Mouse (Mus musculus) heart, embryonic 12.5 days (tissue): ENCODE results near the gene Ank3. TPM values are rescaled to one million over a fixed set of nuclear protein-coding genes. Genes with fewer than 3 reads are reported as not detected.
A peak's percentile ranks its signal among the peaks of the same experiment; 100 is the strongest.

Source experiments
- ATAC-seq: fragments of 200-750 bp; cut with Nextera tagmentation; 2 replicates; pipeline ENCODE4 v1.8.0; 2017; ENCODE audit warnings: moderate TSS enrichment, moderate library complexity; ENCODE audit not compliant: insufficient number of reproducible peaks, low FRiP score
- H3K27ac ChIP-seq: fragments of 300-500 bp; sonication (generic); 2 replicates; pipeline ENCODE4 v1.5.1; 2016; ENCODE audit warnings: mild to moderate bottlenecking, moderate library complexity; ENCODE audit not compliant: poor library complexity, severe bottlenecking
- H3K27me3 ChIP-seq: fragments of 300-500 bp; sonication (generic); replicated peaks from 2 replicates; pipeline ENCODE4 v1.6.1; 2016; ENCODE audit warnings: mild to moderate bottlenecking, moderate library complexity
- H3K36me3 ChIP-seq: fragments of 300-500 bp; sonication (generic); 2 replicates; pipeline ENCODE4 v1.6.1; 2016; ENCODE audit warnings: mild to moderate bottlenecking, moderate library complexity
- H3K4me1 ChIP-seq: fragments of 300-500 bp; sonication (generic); replicated peaks from 2 replicates; pipeline ENCODE4 v1.6.1; 2016; ENCODE audit warnings: mild to moderate bottlenecking
- H3K4me2 ChIP-seq: fragments of 300-500 bp; sonication (generic); 2 replicates; pipeline ENCODE4 v1.6.1; 2016; ENCODE audit warnings: mild to moderate bottlenecking, moderate library complexity
- H3K4me3 ChIP-seq: fragments of 300-500 bp; sonication (generic); 2 replicates; pipeline ENCODE4 v1.5.1; 2016; ENCODE audit warnings: mild to moderate bottlenecking
- H3K9ac ChIP-seq: fragments of 300-500 bp; sonication (generic); 2 replicates; pipeline ENCODE4 v1.6.1; 2016; ENCODE audit warnings: mild to moderate bottlenecking, moderate library complexity
- H3K9me3 ChIP-seq: fragments of 300-500 bp; sonication (generic); replicated peaks from 2 replicates; pipeline ENCODE4 v1.6.1; 2016; ENCODE audit warnings: mild to moderate bottlenecking, moderate library complexity
- WGBS: fragments of 180-500 bp; shearing (Covaris S2); methylation state at CpG from one replicate; pipeline ENCODE4 v1.1.7; 2016; 5-methylcytosine and 5-hydroxymethylcytosine counted together
- polyA plus RNA-seq: library from polyadenylated mRNA; unstranded; fragments of >200 nt; fragmentation: Nextera tagmentation; extraction: Ambion mirVana; gene quantifications from 2 replicates; pipeline ENCODE4 v1.2.1, GENCODE M21; 2016

Ank3 gene
- polyA plus RNA-seq, 1 experiment from 2014 or later, result 61.9 TPM

- H3K9me3 ChIP-seq, result no peaks in the 10 kb centered on the region
- no peak overlapping the region for H3K4me2 ChIP-seq
- no peak overlapping the region for H3K27ac ChIP-seq
- no peak overlapping the region for H3K9ac ChIP-seq
- ATAC-seq, result no peak
- WGBS, result 15% methylated on average over 5 of the region's 5 CpGs
- H3K4me1 ChIP-seq, result peaks cover 22% of the 10 kb centered on the region
- no peaks in the 10 kb centered on the region for H3K27me3 ChIP-seq
- H3K36me3 ChIP-seq, result peaks cover 35% of the 10 kb centered on the region
- H3K4me3 ChIP-seq, result no peak overlapping the region
These were observed 471.8 kb downstream of the Ank3 start for GRCm38 (mm10) chr10:69870348-69870747.

- peaks cover 22% of the 10 kb centered on the region for H3K4me1 ChIP-seq
- no peak overlapping the region for H3K9ac ChIP-seq
- no peak for ATAC-seq
- H3K27ac ChIP-seq, result no peak overlapping the region; the same call in 1 of the 2 replicates
- peaks cover 40% of the 10 kb centered on the region for H3K36me3 ChIP-seq
- WGBS, result 91% methylated on average over 14 of the region's 14 CpGs
- no peak overlapping the region for H3K4me3 ChIP-seq
- H3K27me3 ChIP-seq, result no peaks in the 10 kb centered on the region
- no peak overlapping the region for H3K4me2 ChIP-seq
- no peaks in the 10 kb centered on the region for H3K9me3 ChIP-seq
These were observed 472.4 kb downstream of the Ank3 start for GRCm38 (mm10) chr10:69870947-69871346.

- 43% methylated on average over 10 of the region's 10 CpGs for WGBS
- H3K27me3 ChIP-seq, result no peaks in the 10 kb centered on the region
- no peaks in the 10 kb centered on the region for H3K9me3 ChIP-seq
- ATAC-seq, result peak; percentile 81
- H3K36me3 ChIP-seq, result peaks cover 41% of the 10 kb centered on the region
- H3K4me2 ChIP-seq, result peak overlapping the region; percentile 28; the same call in 1 of the 2 replicates
- 0 out of 2 replicates have a peak overlapping the region, but pooled peaks have one; percentile 56 for H3K9ac ChIP-seq
- H3K4me3 ChIP-seq, result no peak overlapping the region
- H3K4me1 ChIP-seq, result peaks cover 22% of the 10 kb centered on the region
- peak overlapping the region; percentile 88 for H3K27ac ChIP-seq
These were observed 473.7 kb downstream of the Ank3 start for GRCm38 (mm10) chr10:69872182-69872741.

- H3K4me2 ChIP-seq, result no peak overlapping the region
- H3K9me3 ChIP-seq, result no peaks in the 10 kb centered on the region
- H3K36me3 ChIP-seq, result peaks cover 43% of the 10 kb centered on the region
- no peak overlapping the region for H3K4me3 ChIP-seq
- peaks cover 22% of the 10 kb centered on the region for H3K4me1 ChIP-seq
- 80% methylated on average over 5 of the region's 5 CpGs for WGBS
- H3K27ac ChIP-seq, result peak overlapping the region; percentile 88
- H3K27me3 ChIP-seq, result no peaks in the 10 kb centered on the region
- ATAC-seq, result 0 out of 2 replicates have a peak, but pooled peaks have one; percentile 18
- no peak overlapping the region for H3K9ac ChIP-seq
These were observed 474.3 kb downstream of the Ank3 start for GRCm38 (mm10) chr10:69872892-69873291.

- no peak overlapping the region for H3K4me3 ChIP-seq
- no peaks in the 10 kb centered on the region for H3K27me3 ChIP-seq
- H3K9me3 ChIP-seq, result no peaks in the 10 kb centered on the region
- peaks cover 40% of the 10 kb centered on the region for H3K36me3 ChIP-seq
- no peak for ATAC-seq
- peaks cover 22% of the 10 kb centered on the region for H3K4me1 ChIP-seq
- H3K4me2 ChIP-seq, result no peak overlapping the region
- H3K27ac ChIP-seq, result no peak overlapping the region; the same call in 1 of the 2 replicates
- 74% methylated on average over 14 of the region's 14 CpGs for WGBS
- no peak overlapping the region for H3K9ac ChIP-seq
These were observed 476.2 kb downstream of the Ank3 start for GRCm38 (mm10) chr10:69874806-69875205.

- Histone ChIP-seq H3K36me3 (peaks cover 65% of the 10 kb centered on the region), H3K4me2 (no peak overlapping the region), H3K9me3 (no peaks in the 10 kb centered on the region; the same call in 1 of the 2 replicates), H3K4me1 (peaks cover 11% of the 10 kb centered on the region), H3K4me3 (no peak overlapping the region), H3K9ac (no peak overlapping the region), H3K27me3 (no peaks in the 10 kb centered on the region), H3K27ac (no peak overlapping the region)
- 86% methylated on average over 4 of the region's 4 CpGs for WGBS
- no peak for ATAC-seq
These were observed 485.5 kb downstream of the Ank3 start for GRCm38 (mm10) chr10:69883935-69884680.

- Histone ChIP-seq H3K27ac (peak overlapping the region; percentile 85), H3K9ac (no peak overlapping the region), H3K4me3 (0 out of 2 replicates have a peak overlapping the region, but pooled peaks have one; percentile 26), H3K4me1 (peaks cover 11% of the 10 kb centered on the region), H3K27me3 (no peaks in the 10 kb centered on the region), H3K36me3 (peaks cover 38% of the 10 kb centered on the region), H3K9me3 (no peaks in the 10 kb centered on the region; the same call in 1 of the 2 replicates), H3K4me2 (peak overlapping the region; percentile 64)
- peak; percentile 81 for ATAC-seq
- WGBS, result 7% methylated on average over 4 of the region's 4 CpGs
These were observed 489.8 kb downstream of the Ank3 start for GRCm38 (mm10) chr10:69888399-69888798.

- Histone ChIP-seq H3K4me1 (peaks cover 11% of the 10 kb centered on the region), H3K4me2 (no peak overlapping the region), H3K27me3 (no peaks in the 10 kb centered on the region), H3K9ac (no peak overlapping the region), H3K27ac (no peak overlapping the region), H3K36me3 (peaks cover 35% of the 10 kb centered on the region), H3K9me3 (no peaks in the 10 kb centered on the region), H3K4me3 (no peak overlapping the region)
- 24% methylated on average over 6 of the region's 6 CpGs for WGBS
- ATAC-seq, result no peak
These were observed 491.2 kb downstream of the Ank3 start for GRCm38 (mm10) chr10:69889779-69890178.

GRCm38 (mm10) chr10:69890389-69890985 is 491.9 kb downstream of the Ank3 start:
- H3K27ac ChIP-seq, result no peak overlapping the region
- no peak overlapping the region for H3K4me2 ChIP-seq
- peaks cover 11% of the 10 kb centered on the region for H3K4me1 ChIP-seq
- no peak for ATAC-seq
- no peaks in the 10 kb centered on the region for H3K27me3 ChIP-seq
- no peak overlapping the region for H3K4me3 ChIP-seq
- H3K9me3 ChIP-seq, result no peaks in the 10 kb centered on the region
- H3K9ac ChIP-seq, result no peak overlapping the region
- 76% methylated on average over 11 of the region's 11 CpGs for WGBS
- peaks cover 34% of the 10 kb centered on the region for H3K36me3 ChIP-seq

GRCm38 (mm10) chr10:69892162-69892561 is 493.6 kb downstream of the Ank3 start:
- 91% methylated on average over 18 of the region's 18 CpGs for WGBS
- ATAC-seq, result no peak
- no peak overlapping the region for H3K4me2 ChIP-seq
- H3K9me3 ChIP-seq, result no peaks in the 10 kb centered on the region
- no peak overlapping the region for H3K4me3 ChIP-seq
- peaks cover 31% of the 10 kb centered on the region for H3K36me3 ChIP-seq
- no peak overlapping the region for H3K9ac ChIP-seq
- H3K4me1 ChIP-seq, result peaks cover 11% of the 10 kb centered on the region
- no peak overlapping the region for H3K27ac ChIP-seq
- no peaks in the 10 kb centered on the region for H3K27me3 ChIP-seq

- WGBS, result 78% methylated on average over 9 of the region's 9 CpGs
- no peaks in the 10 kb centered on the region for H3K9me3 ChIP-seq
- H3K27me3 ChIP-seq, result no peaks in the 10 kb centered on the region
- no peaks in the 10 kb centered on the region for H3K4me1 ChIP-seq
- no peak overlapping the region for H3K4me2 ChIP-seq
- H3K36me3 ChIP-seq, result peaks cover 55% of the 10 kb centered on the region
- H3K4me3 ChIP-seq, result no peak overlapping the region
- H3K27ac ChIP-seq, result no peak overlapping the region
- no peak overlapping the region for H3K9ac ChIP-seq
- no peak for ATAC-seq
These were observed 497.0 kb downstream of the Ank3 start for GRCm38 (mm10) chr10:69895606-69896005.
